Mouse (Mus musculus): Measurements from ENCODE around the gene Ust. TPM values are rescaled to one million over a fixed set of nuclear protein-coding genes. Genes with fewer than 3 reads are reported as not detected.

Ust gene
- polyA plus RNA-seq, 1 experiment from 2014 or later: 3.9 TPM

GRCm38 (mm10) chr10:8491909-8492591, 26.6 kb downstream of the Ust start:
- Histone ChIP-seq H3K36me3 (replicated peaks) (no peaks in the 10 kb centered on the region), H3K4me1 (peaks cover 7% of the 10 kb centered on the region), H3K9me3 (0 out of 2 replicates have a peak, but pooled peaks cover 4% of the 10 kb centered on the region), H3K27ac (replicated peaks) (no peak overlapping the region), H3K4me3 (no peak overlapping the region), H3K27me3 (replicated peaks; ENCODE audit: low read depth, poor library complexity, severe bottlenecking) (no peaks in the 10 kb centered on the region)
- WGBS: 85% methylated on average over 1 of the region's 1 CpGs
- no peak for DNase-seq (ENCODE audit: low spot score)

- H3K27me3 ChIP-seq (replicated peaks; ENCODE audit: low read depth, poor library complexity, severe bottlenecking): no peaks in the 10 kb centered on the region
- no peaks in the 10 kb centered on the region for H3K9me3 ChIP-seq
- H3K4me3 ChIP-seq: no peak overlapping the region
- 66% methylated on average over 2 of the region's 2 CpGs for WGBS
- H3K4me1 ChIP-seq: peaks cover 7% of the 10 kb centered on the region
- H3K36me3 ChIP-seq (replicated peaks): no peaks in the 10 kb centered on the region
- no peak overlapping the region for H3K27ac ChIP-seq (replicated peaks)
- DNase-seq (ENCODE audit: low spot score): no peak
These were observed 31.2 kb downstream of the Ust start for GRCm38 (mm10) chr10:8487388-8487787.

GRCm38 (mm10) chr10:8484487-8484886, 34.1 kb downstream of the Ust start:
- Histone ChIP-seq H3K27me3 (replicated peaks; ENCODE audit: low read depth, poor library complexity, severe bottlenecking) (no peaks in the 10 kb centered on the region), H3K36me3 (replicated peaks) (no peaks in the 10 kb centered on the region), H3K27ac (replicated peaks) (no peak overlapping the region), H3K4me3 (no peak overlapping the region), H3K9me3 (no peaks in the 10 kb centered on the region), H3K4me1 (no peaks in the 10 kb centered on the region)
- no peak for DNase-seq (ENCODE audit: low spot score)
- 82% methylated on average over 4 of the region's 4 CpGs for WGBS

- no peaks in the 10 kb centered on the region for H3K36me3 ChIP-seq (replicated peaks)
- H3K9me3 ChIP-seq: no peaks in the 10 kb centered on the region
- no peaks in the 10 kb centered on the region for H3K27me3 ChIP-seq (replicated peaks; ENCODE audit: low read depth, poor library complexity, severe bottlenecking)
- 92% methylated on average over 4 of the region's 4 CpGs for WGBS
- no peak overlapping the region for H3K27ac ChIP-seq (replicated peaks)
- no peak overlapping the region for H3K4me3 ChIP-seq
- DNase-seq (ENCODE audit: low spot score): no peak
- no peaks in the 10 kb centered on the region for H3K4me1 ChIP-seq
These were observed 35.8 kb downstream of the Ust start for GRCm38 (mm10) chr10:8482779-8483178.

GRCm38 (mm10) chr10:8479779-8480178, 38.8 kb downstream of the Ust start:
- no peaks in the 10 kb centered on the region for H3K36me3 ChIP-seq (replicated peaks)
- no peaks in the 10 kb centered on the region for H3K4me1 ChIP-seq
- no peaks in the 10 kb centered on the region for H3K27me3 ChIP-seq (replicated peaks; ENCODE audit: low read depth, poor library complexity, severe bottlenecking)
- WGBS: 94% methylated on average over 2 of the region's 2 CpGs
- H3K9me3 ChIP-seq: 0 out of 2 replicates have a peak, but pooled peaks cover 3% of the 10 kb centered on the region
- H3K4me3 ChIP-seq: no peak overlapping the region
- no peak for DNase-seq (ENCODE audit: low spot score)
- H3K27ac ChIP-seq (replicated peaks): no peak overlapping the region

GRCm38 (mm10) chr10:8477936-8478335, 40.7 kb downstream of the Ust start:
- H3K27ac ChIP-seq (replicated peaks): no peak overlapping the region
- H3K9me3 ChIP-seq: 0 out of 2 replicates have a peak, but pooled peaks cover 3% of the 10 kb centered on the region
- H3K36me3 ChIP-seq (replicated peaks): no peaks in the 10 kb centered on the region
- DNase-seq (ENCODE audit: low spot score): no peak
- H3K4me3 ChIP-seq: no peak overlapping the region
- H3K4me1 ChIP-seq: no peaks in the 10 kb centered on the region
- no peaks in the 10 kb centered on the region for H3K27me3 ChIP-seq (replicated peaks; ENCODE audit: low read depth, poor library complexity, severe bottlenecking)
- WGBS: 90% methylated on average over 8 of the region's 8 CpGs

GRCm38 (mm10) chr10:8471995-8472394, 46.6 kb downstream of the Ust start:
- no peak for DNase-seq (ENCODE audit: low spot score)
- no peaks in the 10 kb centered on the region for H3K27me3 ChIP-seq (replicated peaks; ENCODE audit: low read depth, poor library complexity, severe bottlenecking)
- H3K9me3 ChIP-seq: 0 out of 2 replicates have a peak, but pooled peaks cover 3% of the 10 kb centered on the region
- WGBS: 89% methylated on average over 12 of the region's 12 CpGs
- H3K36me3 ChIP-seq (replicated peaks): no peaks in the 10 kb centered on the region
- no peak overlapping the region; the same call in 1 of the 2 replicates for H3K27ac ChIP-seq (replicated peaks)
- H3K4me1 ChIP-seq: peaks cover 9% of the 10 kb centered on the region
- no peak overlapping the region for H3K4me3 ChIP-seq

GRCm38 (mm10) chr10:8471012-8471411, 47.6 kb downstream of the Ust start:
- WGBS: 42% methylated on average over 5 of the region's 5 CpGs
- Histone ChIP-seq H3K27me3 (replicated peaks; ENCODE audit: low read depth, poor library complexity, severe bottlenecking) (no peaks in the 10 kb centered on the region), H3K27ac (replicated peaks) (no peak overlapping the region), H3K36me3 (replicated peaks) (no peaks in the 10 kb centered on the region), H3K9me3 (0 out of 2 replicates have a peak, but pooled peaks cover 3% of the 10 kb centered on the region), H3K4me3 (no peak overlapping the region), H3K4me1 (peaks cover 9% of the 10 kb centered on the region)
- peak; percentile 15 for DNase-seq (ENCODE audit: low spot score)

- H3K27ac ChIP-seq (replicated peaks): no peak overlapping the region
- peaks cover 9% of the 10 kb centered on the region for H3K4me1 ChIP-seq
- WGBS: 52% methylated on average over 3 of the region's 3 CpGs
These were observed 49.1 kb downstream of the Ust start for GRCm38 (mm10) chr10:8469516-8469915.

GRCm38 (mm10) chr10:8468651-8469386, 49.8 kb downstream of the Ust start:
- no peak for DNase-seq (ENCODE audit: low spot score)
- Histone ChIP-seq H3K9me3 (no peaks in the 10 kb centered on the region), H3K36me3 (replicated peaks) (no peaks in the 10 kb centered on the region), H3K27me3 (replicated peaks; ENCODE audit: low read depth, poor library complexity, severe bottlenecking) (no peaks in the 10 kb centered on the region), H3K4me3 (no peak overlapping the region), H3K4me1 (peaks cover 9% of the 10 kb centered on the region), H3K27ac (replicated peaks) (no peak overlapping the region)
- WGBS: 84% methylated on average over 5 of the region's 5 CpGs

More at GRCm38 (mm10) chr10:8469516-8469915, 49.1 kb downstream of the Ust start:
- no peaks in the 10 kb centered on the region for H3K27me3 ChIP-seq (replicated peaks; ENCODE audit: low read depth, poor library complexity, severe bottlenecking)
- DNase-seq (ENCODE audit: low spot score): no peak
- no peaks in the 10 kb centered on the region for H3K36me3 ChIP-seq (replicated peaks)
- no peak overlapping the region for H3K4me3 ChIP-seq
- no peaks in the 10 kb centered on the region for H3K9me3 ChIP-seq

GRCm38 (mm10) chr10:8465918-8466317, 52.7 kb downstream of the Ust start:
- DNase-seq (ENCODE audit: low spot score): no peak
- H3K36me3 ChIP-seq (replicated peaks): no peaks in the 10 kb centered on the region
- no peaks in the 10 kb centered on the region for H3K27me3 ChIP-seq (replicated peaks; ENCODE audit: low read depth, poor library complexity, severe bottlenecking)
- no peak overlapping the region for H3K4me3 ChIP-seq
- H3K4me1 ChIP-seq: peaks cover 6% of the 10 kb centered on the region
- WGBS: 82% methylated on average over 3 of the region's 3 CpGs
- no peak overlapping the region for H3K27ac ChIP-seq (replicated peaks)
- H3K9me3 ChIP-seq: no peaks in the 10 kb centered on the region

- no peaks in the 10 kb centered on the region for H3K4me1 ChIP-seq
- no peak overlapping the region for H3K27ac ChIP-seq (replicated peaks)
- H3K9me3 ChIP-seq: no peaks in the 10 kb centered on the region
- no peak overlapping the region for H3K4me3 ChIP-seq
- H3K27me3 ChIP-seq (replicated peaks; ENCODE audit: low read depth, poor library complexity, severe bottlenecking): no peaks in the 10 kb centered on the region
- no peaks in the 10 kb centered on the region for H3K36me3 ChIP-seq (replicated peaks)
- 91% methylated on average over 1 of the region's 1 CpGs for WGBS
- no peak for DNase-seq (ENCODE audit: low spot score)
These were observed 53.4 kb downstream of the Ust start for GRCm38 (mm10) chr10:8465216-8465615.

- Histone ChIP-seq H3K36me3 (replicated peaks) (no peaks in the 10 kb centered on the region), H3K4me1 (no peaks in the 10 kb centered on the region), H3K27ac (replicated peaks) (no peak overlapping the region), H3K4me3 (no peak overlapping the region), H3K9me3 (no peaks in the 10 kb centered on the region), H3K27me3 (replicated peaks; ENCODE audit: low read depth, poor library complexity, severe bottlenecking) (no peaks in the 10 kb centered on the region)
- no peak for DNase-seq (ENCODE audit: low spot score)
- 82% methylated on average over 5 of the region's 5 CpGs for WGBS
These were observed 57.3 kb downstream of the Ust start for GRCm38 (mm10) chr10:8461372-8461771.

Data from embryonic facial prominence, embryonic 10.5 days (tissue).